Mouse (Mus musculus): ENCODE data around the gene Abcd1. TPM values are rescaled to one million over a fixed set of nuclear protein-coding genes. Genes with fewer than 3 reads are reported as not detected.
A peak's percentile ranks its signal among the peaks of the same experiment; 100 is the strongest.

Gene Abcd1
- polyA plus RNA-seq, 1 experiment from 2014 or later = 16.2 TPM

GRCm38 (mm10) chrX:73774168-73774760, 57.9 kb downstream of the Abcd1 start, which contains the start of gene Srpk3:
Gene Srpk3 (plus strand): TSS chrX:73774405.
- Histone ChIP-seq H3K4me2 (replicated peaks; ENCODE audit: low read depth, low read length) (no peak within 1 kb of the TSS; the same call in 1 of the 2 replicates), H3K9me3 (ENCODE audit: low read length) (no peaks in the 10 kb centered on the region), H3K36me3 (ENCODE audit: insufficient read depth, low read length) (peaks cover 5% of the 10 kb centered on the region), H3K9ac (replicated peaks; ENCODE audit: low read length) (no peak within 1 kb of the TSS), H3K27me3 (ENCODE audit: insufficient read depth, low read length) (no peaks in the 10 kb centered on the region; the same call in 1 of the 2 replicates), H3K27ac (ENCODE audit: low read length) (peak within 1 kb of the TSS; percentile 61; the same call in 1 of the 2 replicates), H3K4me3 (ENCODE audit: low read length) (no peak within 1 kb of the TSS), H3K4me1 (ENCODE audit: insufficient read depth, low read length) (0 out of 2 replicates have a peak, but pooled peaks cover 8% of the 10 kb centered on the region)
- peak; percentile 37; the same call in 1 of the 2 replicates for ATAC-seq (ENCODE audit: low FRiP score, low TSS enrichment)
- 48% methylated on average over 9 of the region's 9 CpGs for WGBS

DNA sequence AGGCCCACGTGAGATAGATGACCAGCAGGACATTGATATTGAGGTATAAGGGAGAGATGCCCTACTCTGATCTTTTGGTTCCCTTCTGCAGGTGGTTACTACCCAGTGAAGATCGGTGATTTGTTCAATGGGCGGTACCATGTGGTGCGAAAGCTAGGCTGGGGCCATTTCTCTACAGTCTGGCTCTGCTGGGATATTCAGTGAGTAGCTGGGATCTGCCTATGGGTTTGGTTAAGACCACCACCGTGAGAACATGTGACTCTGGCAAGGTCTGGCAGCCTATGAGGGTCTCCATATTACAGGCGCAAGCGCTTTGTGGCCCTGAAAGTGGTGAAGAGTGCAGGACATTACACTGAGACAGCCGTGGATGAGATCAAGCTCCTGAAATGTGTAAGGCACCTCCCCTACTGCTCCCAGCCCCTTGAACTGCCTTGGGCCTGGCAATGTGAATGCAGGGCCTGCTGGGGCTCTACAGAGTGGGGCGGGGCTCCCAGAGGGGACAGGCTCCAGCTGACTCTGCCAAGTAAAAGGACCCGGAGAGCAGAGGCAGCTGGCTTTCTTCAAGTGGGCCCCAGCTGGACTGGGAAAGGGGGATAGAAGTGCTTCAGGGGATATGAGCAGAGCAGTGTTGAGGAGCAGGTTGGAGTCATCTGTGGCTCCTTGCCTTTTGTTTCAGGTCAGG, 58.5 kb downstream of the Abcd1 start:
- Histone ChIP-seq H3K9me3 (ENCODE audit: low read length) (no peaks in the 10 kb centered on the region), H3K4me1 (ENCODE audit: insufficient read depth, low read length) (0 out of 2 replicates have a peak, but pooled peaks cover 8% of the 10 kb centered on the region), H3K27me3 (ENCODE audit: insufficient read depth, low read length) (no peaks in the 10 kb centered on the region; the same call in 1 of the 2 replicates), H3K9ac (replicated peaks; ENCODE audit: low read length) (no peak overlapping the region), H3K27ac (ENCODE audit: low read length) (peak overlapping the region; percentile 24; the same call in 1 of the 2 replicates), H3K4me3 (ENCODE audit: low read length) (no peak overlapping the region), H3K36me3 (ENCODE audit: insufficient read depth, low read length) (peaks cover 12% of the 10 kb centered on the region), H3K4me2 (replicated peaks; ENCODE audit: low read depth, low read length) (no peak overlapping the region)
- 79% methylated on average over 10 of the region's 10 CpGs for WGBS
- ATAC-seq (ENCODE audit: low FRiP score, low TSS enrichment) = peak; percentile 72

DNA sequence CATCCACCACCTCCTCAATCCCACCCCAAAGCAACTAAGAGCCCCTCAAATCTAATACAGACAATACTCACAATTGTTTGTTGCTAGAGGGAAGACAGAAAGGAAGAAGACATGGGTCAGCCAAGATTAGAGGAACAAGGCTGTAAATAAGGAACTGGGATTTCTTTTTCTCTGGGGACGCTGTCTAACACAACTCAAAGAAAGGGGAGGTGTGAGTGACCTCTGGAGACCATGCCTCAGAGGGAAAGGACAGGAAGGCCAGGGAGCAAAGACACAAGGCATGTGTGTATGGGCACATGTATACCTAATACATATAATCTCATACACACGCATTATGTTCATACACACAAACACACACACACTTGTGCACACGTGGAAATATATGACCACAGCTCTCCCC, 65.8 kb downstream of the Abcd1 start:
- Histone ChIP-seq H3K9me3 (ENCODE audit: low read length) (no peaks in the 10 kb centered on the region), H3K27me3 (ENCODE audit: insufficient read depth, low read length) (no peaks in the 10 kb centered on the region), H3K27ac (ENCODE audit: low read length) (no peak overlapping the region), H3K4me3 (ENCODE audit: low read length) (no peak overlapping the region), H3K36me3 (ENCODE audit: insufficient read depth, low read length) (peaks cover 28% of the 10 kb centered on the region), H3K9ac (replicated peaks; ENCODE audit: low read length) (no peak overlapping the region), H3K4me1 (ENCODE audit: insufficient read depth, low read length) (no peaks in the 10 kb centered on the region), H3K4me2 (replicated peaks; ENCODE audit: low read depth, low read length) (no peak overlapping the region)
- ATAC-seq (ENCODE audit: low FRiP score, low TSS enrichment) = no peak
- 81% methylated on average over 3 of the region's 3 CpGs for WGBS

- peak overlapping the region; percentile 70 for H3K4me3 ChIP-seq (ENCODE audit: low read length)
- peak overlapping the region; percentile 74 for H3K9ac ChIP-seq (replicated peaks; ENCODE audit: low read length)
- no peaks in the 10 kb centered on the region; the same call in 1 of the 2 replicates for H3K27me3 ChIP-seq (ENCODE audit: insufficient read depth, low read length)
- peak overlapping the region; percentile 93 for H3K27ac ChIP-seq (ENCODE audit: low read length)
- H3K36me3 ChIP-seq (ENCODE audit: insufficient read depth, low read length) = peaks cover 13% of the 10 kb centered on the region; the same call in 1 of the 2 replicates
- ATAC-seq (ENCODE audit: low FRiP score, low TSS enrichment) = no peak
- H3K9me3 ChIP-seq (ENCODE audit: low read length) = no peaks in the 10 kb centered on the region
- H3K4me1 ChIP-seq (ENCODE audit: insufficient read depth, low read length) = 0 out of 2 replicates have a peak, but pooled peaks cover 7% of the 10 kb centered on the region
- peak overlapping the region; percentile 63 for H3K4me2 ChIP-seq (replicated peaks; ENCODE audit: low read depth, low read length)
Observed at GRCm38 (mm10) chrX:73785666-73786065, 69.3 kb downstream of the Abcd1 start.

- Histone ChIP-seq H3K4me3 (ENCODE audit: low read length) (peak within 1 kb of the TSS; percentile 70), H3K9me3 (ENCODE audit: low read length) (no peaks in the 10 kb centered on the region), H3K4me2 (replicated peaks; ENCODE audit: low read depth, low read length) (peak within 1 kb of the TSS; percentile 63), H3K27ac (ENCODE audit: low read length) (peak within 1 kb of the TSS; percentile 93), H3K36me3 (ENCODE audit: insufficient read depth, low read length) (peaks cover 7% of the 10 kb centered on the region; the same call in 1 of the 2 replicates), H3K9ac (replicated peaks; ENCODE audit: low read length) (peak within 1 kb of the TSS; percentile 84), H3K4me1 (ENCODE audit: insufficient read depth, low read length) (0 out of 2 replicates have a peak, but pooled peaks cover 7% of the 10 kb centered on the region), H3K27me3 (ENCODE audit: insufficient read depth, low read length) (no peaks in the 10 kb centered on the region; the same call in 1 of the 2 replicates)
- peak; percentile 98 for ATAC-seq (ENCODE audit: low FRiP score, low TSS enrichment)
- WGBS = 23% methylated on average over 52 of the region's 52 CpGs
Observed at GRCm38 (mm10) chrX:73786364-73787224, 70.2 kb downstream of the Abcd1 start, which contains the start of the genes Idh3g and Ssr4. Gene Idh3g (minus strand): TSS chrX:73786897. Gene Ssr4 (plus strand): TSS chrX:73787028.

- Histone ChIP-seq H3K27ac (ENCODE audit: low read length) (peak overlapping the region; percentile 68), H3K9me3 (ENCODE audit: low read length) (no peaks in the 10 kb centered on the region), H3K36me3 (ENCODE audit: insufficient read depth, low read length) (peaks cover 6% of the 10 kb centered on the region; the same call in 1 of the 2 replicates), H3K4me1 (ENCODE audit: insufficient read depth, low read length) (0 out of 2 replicates have a peak, but pooled peaks cover 7% of the 10 kb centered on the region), H3K4me2 (replicated peaks; ENCODE audit: low read depth, low read length) (peak overlapping the region; percentile 60), H3K9ac (replicated peaks; ENCODE audit: low read length) (peak overlapping the region; percentile 84), H3K4me3 (ENCODE audit: low read length) (peak overlapping the region; percentile 70), H3K27me3 (ENCODE audit: insufficient read depth, low read length) (no peaks in the 10 kb centered on the region; the same call in 1 of the 2 replicates)
- WGBS = 8% methylated on average over 21 of the region's 22 CpGs
- peak; percentile 49 for ATAC-seq (ENCODE audit: low FRiP score, low TSS enrichment)
Observed at GRCm38 (mm10) chrX:73787225-73787558, 70.8 kb downstream of the Abcd1 start.

Other genes starting within 250 kb of the Abcd1 start
- gene Bgn, start 233.0 kb upstream of the Abcd1 start, polyA plus RNA-seq (2015; fragmentation: Nextera tagmentation; extraction: Ambion mirVana) = 98.7 and 109 TPM in 2 replicates
- 0.19 TPM in 2 replicates for gene Atp2b3, start 213.5 kb upstream of the Abcd1 start, polyA plus RNA-seq (2015; fragmentation: Nextera tagmentation; extraction: Ambion mirVana)
- gene Dusp9, start 77.2 kb upstream of the Abcd1 start, polyA plus RNA-seq (2015; fragmentation: Nextera tagmentation; extraction: Ambion mirVana) = 28.9 and 30.5 TPM in 2 replicates
- gene Pnck, start 56.5 kb upstream of the Abcd1 start, polyA plus RNA-seq (2015; fragmentation: Nextera tagmentation; extraction: Ambion mirVana) = 15.8 and 20.6 TPM in 2 replicates
- 7.0 and 8.7 TPM in 2 replicates for gene Slc6a8, start 43.4 kb upstream of the Abcd1 start, polyA plus RNA-seq (2015; fragmentation: Nextera tagmentation; extraction: Ambion mirVana)
- 276 and 282 TPM in 2 replicates for gene Bcap31, start 422 bp upstream of the Abcd1 start, polyA plus RNA-seq (2015; fragmentation: Nextera tagmentation; extraction: Ambion mirVana)
- gene Plxnb3, start 40.5 kb downstream of the Abcd1 start, polyA plus RNA-seq (2015; fragmentation: Nextera tagmentation; extraction: Ambion mirVana) = 0.30 and 0.32 TPM in 2 replicates
- gene Srpk3, start 57.8 kb downstream of the Abcd1 start, polyA plus RNA-seq (2015; fragmentation: Nextera tagmentation; extraction: Ambion mirVana) = 4.7 and 4.8 TPM in 2 replicates
- 270 and 296 TPM in 2 replicates for gene Idh3g, start 70.3 kb downstream of the Abcd1 start, polyA plus RNA-seq (2015; fragmentation: Nextera tagmentation; extraction: Ambion mirVana)
- 182 and 199 TPM in 2 replicates for gene Ssr4, start 70.4 kb downstream of the Abcd1 start, polyA plus RNA-seq (2015; fragmentation: Nextera tagmentation; extraction: Ambion mirVana)
- 0.59 and 0.84 TPM in 2 replicates for gene Pdzd4, start 108.4 kb downstream of the Abcd1 start, polyA plus RNA-seq (2015; fragmentation: Nextera tagmentation; extraction: Ambion mirVana)
- gene Avpr2, start 175.5 kb downstream of the Abcd1 start, polyA plus RNA-seq (2015; fragmentation: Nextera tagmentation; extraction: Ambion mirVana) = 7.1 and 7.7 TPM in 2 replicates
- 7.9 and 10.3 TPM in 2 replicates for gene L1cam, start 179.5 kb downstream of the Abcd1 start, polyA plus RNA-seq (2015; fragmentation: Nextera tagmentation; extraction: Ambion mirVana)
- gene Arhgap4, start 205.3 kb downstream of the Abcd1 start, polyA plus RNA-seq (2015; fragmentation: Nextera tagmentation; extraction: Ambion mirVana) = 4.3 and 4.8 TPM in 2 replicates
- 147 and 159 TPM in 2 replicates for gene Naa10, start 205.3 kb downstream of the Abcd1 start, polyA plus RNA-seq (2015; fragmentation: Nextera tagmentation; extraction: Ambion mirVana)
- gene Renbp, start 214.3 kb downstream of the Abcd1 start, polyA plus RNA-seq (2015; fragmentation: Nextera tagmentation; extraction: Ambion mirVana) = 65.1 and 66.2 TPM in 2 replicates
- gene Hcfc1, start 249.8 kb downstream of the Abcd1 start, polyA plus RNA-seq (2015; fragmentation: Nextera tagmentation; extraction: Ambion mirVana) = 54.7 and 61.1 TPM in 2 replicates

Measured in kidney, embryonic 16.5 days (tissue).